Mouse (Mus musculus) lung, postnatal 10 days (tissue): ENCODE data around the gene Rab3d.

Experiments used
- DNase-seq: peaks from one replicate; pipeline ENCODE4 v3.0.0; 2021

Gene Rab3d

DNA sequence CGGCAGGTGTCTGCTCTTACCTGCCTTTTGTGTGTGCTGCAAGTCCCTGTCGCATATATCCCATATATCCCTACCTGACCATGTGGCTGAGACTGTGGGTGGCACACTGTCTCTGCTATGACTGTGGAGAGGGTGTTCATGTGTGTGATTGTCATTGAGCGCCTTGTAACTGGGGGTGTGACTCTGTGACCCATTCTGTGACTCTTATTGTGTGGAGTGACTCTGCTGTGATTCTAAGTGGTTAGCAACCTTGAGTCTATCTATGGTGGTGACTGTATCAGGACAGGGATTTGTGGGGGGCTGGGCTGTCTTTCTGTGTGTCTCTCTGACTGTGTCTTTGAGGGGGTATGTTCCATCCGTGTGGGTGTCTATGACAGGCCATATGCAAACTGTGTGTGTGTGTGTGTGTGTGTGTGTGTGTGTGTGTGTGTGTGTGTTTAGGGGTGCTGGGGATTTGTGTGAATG lies 19.8 kb upstream of the Rab3d start:
- DNase-seq, result no peak

DNA sequence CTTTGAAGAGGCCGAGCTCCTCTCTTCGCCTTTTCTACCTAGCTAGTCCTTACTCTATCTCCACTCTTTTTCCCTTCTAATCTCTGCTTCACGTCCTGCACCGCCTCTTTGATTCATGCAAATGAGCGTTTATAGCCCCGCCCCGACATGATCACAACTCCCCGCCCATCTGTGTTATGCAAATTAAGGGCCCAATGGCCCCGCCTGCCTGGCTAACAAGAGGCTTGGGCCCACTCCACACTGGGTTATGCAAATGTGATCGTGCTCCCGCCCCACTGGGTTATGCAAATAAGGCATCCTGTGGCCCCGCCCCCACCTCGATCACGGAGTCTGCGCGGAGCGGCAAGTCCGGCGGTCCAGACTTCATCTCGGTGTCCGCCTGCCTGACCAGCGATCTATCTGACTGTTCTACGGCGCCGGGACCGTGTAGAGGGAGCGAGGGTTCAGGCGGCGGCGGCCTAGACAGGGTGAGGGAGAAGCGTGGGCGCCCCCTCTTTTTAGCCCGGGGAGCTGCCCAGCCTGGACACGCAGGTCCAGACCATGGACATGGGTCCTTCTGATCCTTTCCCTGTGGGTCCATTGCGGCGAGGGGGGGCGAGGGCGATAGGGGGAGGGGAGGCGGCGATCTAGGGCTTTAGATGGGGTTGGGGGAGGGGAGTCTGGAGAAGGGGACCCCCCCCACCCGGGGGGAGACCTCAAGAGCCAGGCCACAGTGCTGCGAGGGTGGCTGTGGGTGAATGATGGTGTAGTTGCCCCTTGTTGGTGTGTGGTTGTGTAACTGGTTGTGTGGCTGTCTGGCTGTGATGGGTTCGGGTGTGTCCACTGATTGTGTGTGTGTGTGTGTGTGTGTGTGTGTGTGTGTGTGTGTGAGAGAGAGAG lies 18.9 kb upstream of the Rab3d start, which contains the start of gene Plppr2:
Plppr2 (plus strand) TSS at position 342 of the 879 bp plus-strand sequence.
- peak; percentile 99 for DNase-seq

DNA sequence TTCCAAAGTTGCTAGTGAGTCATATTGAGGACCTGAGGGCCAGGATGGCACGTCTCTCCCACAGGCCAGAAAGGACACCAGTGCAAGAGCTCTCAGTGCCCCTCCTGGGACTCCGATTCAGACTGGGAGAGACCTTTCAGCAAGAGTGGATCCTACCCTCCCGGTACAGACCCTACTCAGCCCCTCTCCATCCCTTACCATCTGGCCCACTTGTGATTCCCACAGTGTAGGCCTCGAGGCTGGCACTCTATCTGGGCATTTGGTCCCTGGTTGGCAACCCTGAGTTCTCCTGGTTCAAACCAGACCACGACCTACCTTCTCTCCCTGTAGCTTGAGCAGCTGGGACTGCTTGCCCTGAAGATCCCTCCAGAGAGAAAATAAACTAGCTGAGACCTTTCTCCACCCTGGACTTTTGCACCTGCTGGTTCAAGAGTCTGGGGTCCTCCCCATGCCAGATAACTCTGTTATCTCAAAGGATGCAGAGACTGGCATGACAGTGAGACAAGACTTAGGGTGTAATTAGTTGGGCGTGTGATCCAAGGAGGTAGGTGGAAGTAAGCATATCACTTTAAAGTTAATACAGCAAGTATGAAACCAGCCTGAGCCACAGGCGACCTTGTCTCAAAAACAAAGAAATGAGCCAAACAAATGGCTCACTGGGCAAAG lies 17.6 kb upstream of the Rab3d start:
- DNase-seq, result no peak

DNA sequence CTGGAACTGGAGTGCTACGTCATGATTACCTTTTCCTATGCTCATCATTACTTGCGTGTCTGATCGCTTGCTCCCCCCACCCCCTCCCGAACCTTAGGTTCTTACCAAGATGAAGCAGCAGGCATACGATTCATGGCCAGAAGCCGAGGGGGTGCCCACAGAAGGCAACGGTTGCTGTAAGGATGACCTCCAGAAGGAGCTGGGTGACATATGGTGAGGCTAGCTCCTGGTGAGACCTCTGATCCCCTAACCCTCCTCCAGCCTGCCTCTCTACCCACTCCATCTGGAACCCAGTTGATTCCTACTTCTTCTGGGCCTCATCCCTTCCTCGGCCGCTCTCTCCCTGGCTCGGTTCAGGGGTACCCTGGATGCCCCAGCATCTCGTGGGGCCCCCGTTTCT lies 16.0 kb upstream of the Rab3d start:
- no peak for DNase-seq

DNA sequence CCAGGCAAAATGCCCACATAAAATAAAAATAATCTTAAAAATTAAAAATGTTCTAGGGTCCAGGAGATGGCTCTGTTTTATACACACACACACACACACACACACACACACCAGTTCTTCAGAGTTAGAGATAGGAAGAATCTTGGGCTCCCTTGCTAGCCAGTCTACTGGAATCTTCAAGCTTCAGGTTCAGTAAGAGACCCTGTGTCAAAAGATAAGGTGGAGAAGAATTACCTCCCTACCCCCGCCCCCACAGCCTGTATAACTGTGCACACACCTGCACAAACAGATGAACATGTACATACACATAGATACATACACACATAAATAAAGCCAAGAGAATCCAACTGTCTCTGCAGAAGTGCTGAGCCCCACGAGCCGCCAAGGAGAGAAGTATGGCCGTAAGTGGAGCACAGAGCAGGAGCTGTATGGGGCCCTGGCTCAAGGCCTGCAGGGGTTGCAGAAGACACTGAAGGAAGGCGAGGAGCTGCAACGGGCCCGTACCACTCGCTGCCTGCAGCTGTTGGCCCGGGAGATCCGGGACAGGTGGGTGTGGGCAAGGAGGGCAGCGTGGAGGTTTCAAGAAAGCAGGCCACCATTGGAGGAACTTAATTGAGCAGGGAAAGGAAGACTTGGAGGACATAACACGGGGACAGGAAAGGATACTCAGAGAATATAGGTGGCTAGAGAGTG lies 14.6 kb upstream of the Rab3d start:
- DNase-seq, result no peak

DNA sequence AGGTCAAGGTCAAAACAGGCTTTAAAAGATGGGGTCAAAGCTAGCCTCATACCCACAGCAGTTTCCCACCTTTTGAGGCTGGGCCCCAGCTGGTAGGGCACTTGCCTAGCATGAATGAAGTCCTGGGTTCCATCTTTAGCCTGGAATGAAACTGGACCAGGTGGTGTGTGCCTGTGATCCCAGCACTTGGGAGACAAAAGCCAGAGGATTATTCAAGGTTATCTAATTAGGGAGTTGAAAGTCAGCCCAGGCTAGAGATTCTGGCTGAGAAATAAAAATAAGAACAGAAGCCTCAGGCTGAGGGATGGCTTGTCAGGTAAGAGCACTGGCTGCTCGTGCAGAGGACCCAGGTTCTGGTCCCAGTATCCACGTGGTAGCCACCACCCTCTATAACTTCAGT lies 14.0 kb upstream of the Rab3d start:
- no peak for DNase-seq

DNA sequence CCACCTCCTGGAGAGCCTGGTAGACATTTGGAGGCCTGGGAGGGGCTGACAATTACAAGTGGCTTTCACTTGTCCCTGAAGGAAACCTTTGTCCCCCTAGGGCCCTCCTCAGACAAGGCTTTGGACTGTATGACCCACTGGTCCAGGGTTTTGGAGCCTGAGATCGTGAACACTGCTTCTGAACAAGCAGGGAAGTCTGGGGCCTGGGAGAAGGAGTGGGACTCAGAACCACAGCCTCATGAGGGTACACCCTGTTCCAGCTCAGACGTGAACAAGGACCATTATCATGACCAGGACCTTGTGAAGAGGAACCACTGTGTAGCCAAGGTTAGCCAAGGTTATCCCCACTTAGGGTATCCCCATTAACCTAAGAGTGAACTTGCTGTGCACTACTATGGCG lies 11.2 kb upstream of the Rab3d start:
- no peak for DNase-seq

DNA sequence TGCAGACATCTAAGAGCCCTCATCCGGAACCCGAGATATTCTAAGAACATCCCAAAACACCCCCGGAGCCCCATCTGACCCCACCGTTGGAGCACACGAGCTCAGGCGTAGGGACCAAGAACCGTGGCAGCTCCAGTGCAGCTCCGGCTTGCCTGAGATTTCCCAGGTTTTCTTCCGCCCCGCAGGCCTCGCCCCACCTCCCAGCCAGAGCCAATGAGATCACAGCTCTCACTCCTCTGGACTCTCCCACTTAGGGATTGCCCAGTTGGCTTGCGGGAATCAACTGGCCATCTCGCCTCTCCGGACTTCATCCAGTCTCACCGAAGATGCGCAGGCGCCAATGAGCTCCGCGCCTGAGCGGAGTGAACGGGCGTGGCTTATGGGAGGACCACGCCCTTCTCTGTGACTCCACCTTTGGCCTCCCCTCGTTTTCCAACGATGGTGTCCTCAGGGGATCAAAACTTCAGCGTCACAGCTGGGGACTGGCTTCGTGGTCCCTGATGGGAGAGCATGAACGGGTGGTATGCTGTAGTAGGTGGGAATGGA lies 9.3 kb upstream of the Rab3d start, which contains the start of the genes Ccdc159 and Tmem205:
Ccdc159 (plus strand) TSS at position 264 of the 546 bp plus-strand sequence.
Tmem205 (minus strand) TSS at position 349 of the 546 bp plus-strand sequence.
- DNase-seq, result peak; percentile 97

DNA sequence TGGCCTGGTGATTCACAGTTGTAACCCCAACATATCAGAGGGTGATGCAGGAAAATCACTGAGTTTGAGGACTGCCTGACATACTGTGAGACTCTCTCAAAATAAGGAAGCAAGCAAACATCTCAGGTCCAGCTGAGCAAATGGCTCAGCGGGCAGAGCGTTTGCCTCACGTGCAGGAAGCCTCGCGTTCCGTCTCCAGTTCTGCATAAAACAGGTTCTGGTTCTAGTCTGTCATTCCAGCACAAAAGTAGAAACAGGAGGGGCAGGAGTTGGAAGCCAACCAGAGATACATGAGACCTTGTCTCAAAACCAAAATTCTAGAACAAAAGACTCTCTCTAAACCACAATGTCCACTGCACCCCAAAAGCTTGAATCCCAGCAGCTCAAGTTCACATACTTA lies 8.8 kb upstream of the Rab3d start:
- DNase-seq, result peak; percentile 25

DNA sequence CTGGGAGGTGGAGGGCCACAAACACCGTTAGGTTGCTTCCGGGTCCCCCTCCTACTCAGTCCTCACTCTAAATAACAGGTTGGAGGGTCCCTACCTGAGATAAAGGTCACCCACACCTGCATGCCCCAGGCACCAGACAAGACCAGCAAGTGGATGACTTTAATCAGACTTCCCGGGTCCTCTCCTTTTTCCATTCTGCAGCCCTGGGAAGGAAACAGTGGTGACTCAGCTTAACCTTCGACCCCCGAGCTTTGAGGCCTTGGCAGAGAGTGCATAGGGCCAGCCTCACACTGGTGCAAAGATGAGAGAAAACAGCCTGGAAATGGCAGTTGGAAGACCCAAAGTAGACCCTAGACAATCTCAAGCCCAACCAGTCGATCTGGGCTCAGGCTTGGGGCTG lies 8.2 kb upstream of the Rab3d start:
- peak; percentile 47 for DNase-seq

DNA sequence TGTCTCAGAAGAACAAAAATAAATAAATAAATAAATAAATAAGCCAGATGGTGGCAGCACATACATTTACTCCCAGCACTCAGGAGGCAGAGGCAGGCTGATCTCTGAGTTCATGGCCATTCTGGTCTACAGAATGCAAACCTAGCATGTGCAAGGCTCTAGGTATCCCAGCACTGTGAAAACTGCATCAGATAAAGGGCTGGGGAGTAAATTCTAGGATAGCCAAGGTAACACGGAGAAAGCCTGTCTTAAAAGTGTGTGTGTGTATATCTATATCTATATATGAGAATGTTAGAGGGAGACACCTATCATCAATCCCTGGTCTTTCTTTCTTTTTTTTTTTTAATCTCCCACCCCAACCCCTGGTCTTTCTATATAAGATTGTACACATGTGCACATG lies 7.5 kb upstream of the Rab3d start:
- no peak for DNase-seq

DNA sequence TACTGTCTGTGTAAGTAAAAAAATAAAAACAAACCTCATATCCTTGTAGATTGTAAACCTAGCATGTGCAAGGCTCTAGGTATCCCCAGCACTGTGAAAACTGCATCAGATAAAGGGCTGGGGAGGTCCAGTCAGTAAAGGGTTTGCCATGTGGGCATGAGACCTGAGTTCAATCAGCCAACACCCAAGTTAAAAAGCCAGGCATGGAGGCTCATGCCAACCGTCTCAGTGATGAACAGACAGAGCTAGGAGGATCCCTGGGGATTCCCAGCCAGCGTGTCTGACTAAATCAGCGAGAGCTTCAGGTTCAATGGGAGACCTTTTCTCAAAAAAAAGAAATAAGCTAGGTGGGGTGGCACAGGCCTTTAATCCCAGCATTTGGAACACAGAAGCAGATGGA lies 7.0 kb upstream of the Rab3d start:
- DNase-seq, result no peak

DNA sequence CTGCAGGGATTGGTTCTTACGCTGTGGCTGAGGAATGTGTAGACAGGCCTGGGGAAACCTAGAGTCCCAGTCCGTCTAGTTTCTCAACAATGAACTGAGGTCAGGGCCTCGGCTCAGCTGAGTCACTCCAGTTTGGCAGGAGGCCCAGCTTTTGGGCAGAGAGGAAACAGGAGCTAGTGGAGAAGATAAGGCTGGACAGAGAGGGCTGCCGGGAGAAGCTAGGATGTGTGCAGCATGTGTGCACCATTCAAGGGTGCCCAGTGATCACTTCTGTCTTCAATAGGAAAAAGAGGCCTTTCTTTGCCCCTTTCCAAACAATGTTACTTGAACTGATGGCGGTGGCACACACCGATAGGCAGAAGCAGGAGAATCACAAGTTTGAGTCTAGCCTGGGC lies 6.1 kb upstream of the Rab3d start:
- DNase-seq, result peak; percentile 96

DNA sequence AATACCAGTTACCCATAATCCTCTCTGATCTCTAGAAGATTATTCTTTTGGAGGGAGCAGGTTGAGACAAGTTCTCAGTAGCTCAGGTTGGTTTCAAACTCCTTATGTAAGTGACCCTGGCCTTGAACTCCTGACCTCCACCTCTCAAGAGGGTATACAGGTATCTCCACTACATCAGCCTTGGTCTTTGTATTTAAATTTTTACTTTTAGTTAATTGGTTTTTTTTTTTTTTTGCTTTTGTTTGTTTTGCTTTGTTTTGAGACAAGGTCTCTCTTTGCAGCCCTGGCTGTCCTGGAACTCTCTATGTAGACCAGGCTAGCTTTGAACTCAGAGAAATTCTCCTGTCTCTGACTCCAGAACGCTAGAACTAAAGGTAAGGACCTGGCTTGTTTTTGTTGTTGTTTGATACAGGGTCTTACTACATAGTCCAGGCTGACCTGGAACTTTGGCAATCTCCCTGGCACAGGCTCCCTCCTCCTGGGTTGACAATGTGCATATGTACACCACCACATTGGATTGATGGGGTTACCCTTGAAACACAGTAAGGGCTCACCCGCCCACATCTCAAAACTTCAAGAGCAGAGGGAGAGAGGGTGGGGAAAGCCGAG lies 5.6 kb upstream of the Rab3d start:
- DNase-seq, result no peak

DNA sequence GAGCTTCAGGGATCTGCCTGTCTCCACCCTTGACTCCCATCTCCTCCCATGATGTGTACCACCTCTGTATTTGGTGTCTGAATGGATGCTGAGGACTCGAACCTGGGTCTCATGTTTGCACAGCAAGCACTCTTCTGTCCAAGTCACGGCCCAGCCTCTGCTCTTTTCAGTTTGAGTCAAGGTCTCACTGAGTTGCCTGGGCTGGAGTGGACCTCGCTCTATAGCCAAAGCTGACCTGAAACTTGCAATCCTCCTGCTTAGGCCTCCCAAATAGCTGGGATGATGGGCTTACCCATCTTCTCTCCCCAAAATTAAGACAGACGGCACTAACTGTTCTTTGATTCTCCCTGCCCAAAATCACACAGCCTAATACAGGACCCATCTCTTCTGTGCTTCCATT lies 5.0 kb upstream of the Rab3d start:
- DNase-seq, result no peak

DNA sequence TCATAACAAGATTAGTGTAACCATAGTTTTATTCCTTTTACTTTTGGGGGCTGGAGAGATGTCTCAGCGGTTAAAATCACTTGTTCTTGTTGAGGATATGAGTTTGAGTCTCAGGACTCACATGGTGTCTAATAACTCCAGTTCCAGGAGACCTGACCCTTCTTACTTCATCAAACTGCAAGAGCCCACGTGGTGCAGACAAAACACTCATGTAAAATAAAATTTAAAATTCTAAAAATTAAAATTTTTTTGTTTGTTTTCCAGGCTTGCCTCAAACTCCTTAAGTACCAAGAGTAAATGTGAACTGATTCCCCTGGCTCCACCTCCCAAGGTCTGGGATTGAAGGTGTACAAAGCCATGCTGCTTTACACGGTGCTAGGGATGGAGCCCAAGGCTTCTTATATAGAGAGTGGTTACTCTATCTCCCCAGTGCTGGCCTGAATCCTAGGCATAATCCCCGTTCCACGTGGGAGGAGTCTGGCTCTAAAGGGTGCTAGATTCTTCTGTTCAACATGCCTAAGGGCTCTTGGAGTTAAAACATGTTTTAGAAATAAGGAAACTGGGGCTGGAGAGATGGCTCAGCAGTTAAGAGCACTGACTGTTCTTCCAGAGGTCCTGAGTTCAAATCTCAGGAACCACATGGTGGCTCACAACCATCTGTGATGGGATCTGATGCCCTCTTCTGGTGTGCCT lies 846 bp upstream of the Rab3d start:
- DNase-seq, result peak; percentile 31

DNA sequence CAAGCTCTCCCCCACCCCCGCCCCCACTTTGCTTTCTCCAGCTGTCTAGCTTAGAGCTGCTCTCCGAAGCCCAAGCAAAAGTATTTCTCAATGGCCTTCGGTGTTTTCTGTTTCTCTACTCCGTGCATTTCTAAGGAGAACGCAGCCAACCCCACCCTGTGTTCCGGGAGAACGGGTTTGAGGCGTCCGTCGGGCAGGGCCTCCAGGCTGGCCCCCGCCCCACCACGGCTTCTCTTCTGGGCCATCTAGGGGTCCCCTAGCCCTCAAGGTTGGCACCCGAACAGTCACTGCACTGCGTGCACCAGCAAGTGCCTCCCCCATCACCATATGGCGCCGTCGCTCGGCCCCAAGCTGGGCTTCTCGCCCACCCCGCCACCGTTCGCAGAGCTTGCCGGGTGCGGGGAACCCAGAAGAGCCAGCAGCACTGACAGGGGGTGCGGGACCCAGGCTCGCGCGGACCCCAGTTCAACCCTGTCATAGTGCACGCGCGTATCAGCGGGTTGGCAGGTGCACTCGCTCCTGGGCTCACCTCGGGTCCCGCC lies 428 bp downstream of the Rab3d start:
- peak; percentile 35 for DNase-seq

DNA sequence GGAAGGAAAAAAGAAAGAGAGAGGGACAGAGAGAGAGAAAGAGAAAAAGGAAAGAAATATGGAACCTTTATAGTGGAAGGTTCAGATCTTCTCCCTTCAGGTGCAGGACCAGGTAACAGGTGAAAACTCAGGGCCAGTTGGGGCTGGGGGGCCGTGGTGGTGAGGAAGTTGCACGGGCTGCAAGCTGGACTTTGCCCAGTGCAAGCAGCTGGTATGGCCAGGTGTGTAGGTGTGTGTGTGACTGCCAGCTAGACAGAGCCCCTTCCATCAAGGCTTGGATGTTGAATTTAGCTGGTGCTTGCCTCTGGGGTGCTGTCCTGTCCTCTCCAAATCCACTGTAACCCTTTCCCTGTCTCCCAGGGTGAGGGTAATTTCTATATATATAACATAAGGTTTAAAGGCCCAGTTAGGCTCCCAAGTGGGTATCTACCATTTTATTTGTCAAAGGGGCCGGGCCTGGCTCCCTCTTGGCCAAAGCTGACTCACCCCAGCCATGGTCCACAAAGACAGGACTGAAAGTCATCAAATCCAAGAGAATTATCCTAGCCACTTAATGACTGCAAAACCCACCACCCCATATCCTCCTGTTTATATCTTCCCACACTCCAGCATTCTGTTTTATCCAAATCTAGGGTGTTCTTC lies 1.0 kb downstream of the Rab3d start:
- no peak for DNase-seq

DNA sequence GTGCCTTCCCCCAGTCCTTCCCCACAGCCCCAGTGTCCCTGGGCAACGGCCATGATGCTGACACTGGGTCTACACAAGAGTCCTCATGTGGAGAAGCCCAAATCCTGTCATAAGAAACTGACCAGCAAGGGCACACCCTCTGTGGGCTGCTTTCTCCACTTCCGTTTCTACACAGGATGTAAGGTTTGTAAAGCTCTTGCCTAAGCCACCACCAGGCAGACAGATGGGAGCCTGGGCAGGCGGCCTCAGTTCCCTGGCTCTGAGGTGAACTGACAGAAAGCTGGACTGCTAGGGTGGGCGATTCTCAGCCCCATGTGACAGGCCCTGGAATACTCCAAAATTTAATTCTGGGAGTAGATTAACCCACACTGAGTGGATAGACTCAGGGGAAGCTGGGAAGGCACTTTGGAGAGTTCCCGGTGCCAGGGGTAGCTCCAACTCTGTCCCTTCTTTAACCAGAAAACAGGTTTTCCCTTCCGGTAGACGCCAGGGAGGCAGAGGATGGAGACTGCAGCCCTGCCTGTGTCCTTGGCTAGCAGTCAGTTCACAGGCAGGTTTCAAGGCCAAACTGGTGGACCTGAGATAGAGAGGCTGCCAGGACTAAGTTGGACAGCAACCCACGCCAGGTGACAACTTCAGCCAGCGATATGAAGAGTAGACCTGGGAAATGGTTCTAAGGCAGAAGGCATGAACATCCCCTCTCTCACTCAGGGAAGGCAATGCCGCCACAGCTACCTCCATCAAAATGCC lies 8.3 kb downstream of the Rab3d start:
- no peak for DNase-seq

DNA sequence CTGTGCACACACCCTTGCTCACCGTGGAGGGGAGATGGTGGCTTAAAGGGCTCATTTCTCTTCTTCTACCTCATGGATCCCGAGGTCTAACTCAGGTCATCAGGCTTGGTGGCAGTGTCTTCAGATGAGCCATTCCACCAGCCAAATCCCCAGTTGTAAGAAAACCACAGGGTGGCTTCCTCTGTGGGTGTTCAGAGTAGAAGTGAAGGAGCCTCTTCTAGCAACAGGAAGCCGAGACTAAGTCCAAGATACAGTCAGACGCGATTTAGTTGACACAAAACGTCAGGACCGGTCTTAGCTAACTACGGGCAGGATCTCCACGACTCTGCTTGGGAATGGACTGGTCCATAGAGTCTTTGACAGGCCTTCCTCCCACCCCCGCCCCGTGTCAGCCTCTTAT lies 9.8 kb downstream of the Rab3d start:
- DNase-seq, result no peak

DNA sequence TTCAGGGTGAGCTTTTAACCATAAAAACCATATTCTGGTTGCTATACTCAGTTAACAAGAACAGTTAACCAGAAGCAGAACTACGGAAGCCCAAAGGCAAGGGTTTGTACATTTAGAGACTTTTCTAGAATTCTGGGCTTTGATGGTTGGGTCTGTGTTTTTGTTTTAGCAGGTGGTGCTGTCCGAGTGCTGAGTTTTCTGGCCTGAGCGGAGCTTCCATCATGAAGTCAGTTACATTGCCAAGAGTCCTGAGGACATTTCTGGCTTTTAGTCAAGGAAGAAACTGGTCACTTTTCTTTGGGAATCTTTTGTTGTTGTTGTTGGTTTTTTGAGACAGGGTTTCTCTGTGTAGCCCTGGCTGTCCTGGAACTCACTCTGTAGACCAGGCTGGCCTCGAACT lies 14.0 kb downstream of the Rab3d start:
- no peak for DNase-seq
